Mouse (Mus musculus) ES-E14 (cell line): ENCODE results near the gene Fam169b.
"Not testable (repeated sequence)": the region's sequence is repeated elsewhere in the genome, so short reads cannot be mapped to it uniquely, and the experiment has no call there.

Experiments used
- CHD2 ChIP-seq: IDR thresholded peaks from 2 replicates; pipeline ENCODE4 v1.6.1; 2014; ENCODE audit warnings: mild to moderate bottlenecking, low read depth, low read length, inconsistent platforms
- HCFC1 ChIP-seq: IDR thresholded peaks from 2 replicates; pipeline ENCODE4 v1.6.1; 2012; ENCODE audit warnings: low read length, inconsistent platforms, borderline replicate concordance; ENCODE audit not compliant: insufficient read depth
- ZC3H11A ChIP-seq: IDR thresholded peaks from 2 replicates; pipeline ENCODE4 v1.6.1; 2012; ENCODE audit warnings: low read depth, mild to moderate bottlenecking, inconsistent platforms, low read length, borderline replicate concordance

- TF ChIP-seq CHD2, ZC3H11A, HCFC1: not testable (repeated sequence)
These were observed 9.5 kb downstream of the Fam169b start for GRCm38 (mm10) chr7:68283133-68283520.
